Mouse (Mus musculus) forebrain, embryonic 10.5 days (tissue): ENCODE results near the gene Sdhaf3. TPM values are rescaled to one million over a fixed set of nuclear protein-coding genes. Genes with fewer than 3 reads are reported as not detected.
A peak's percentile ranks its signal among the peaks of the same experiment; 100 is the strongest.
"Not testable (repeated sequence)": the region's sequence is repeated elsewhere in the genome, so short reads cannot be mapped to it uniquely, and the experiment has no call there.

Experiments used
- DNase-seq: peaks from one replicate; pipeline ENCODE4 v3.0.0-alpha.2; 2017; ENCODE audit warnings: low spot score; ENCODE audit errors: extremely low spot score
- H3K27ac ChIP-seq: fragments of 300-500 bp; sonication (generic); 2 replicates; pipeline ENCODE4 v1.5.1; 2016; ENCODE audit warnings: mild to moderate bottlenecking
- H3K27me3 ChIP-seq: fragments of 300-500 bp; sonication (generic); 2 replicates; pipeline ENCODE4 v1.6.1; 2016; ENCODE audit warnings: mild to moderate bottlenecking; ENCODE audit not compliant: poor library complexity, severe bottlenecking
- H3K36me3 ChIP-seq: fragments of 300-500 bp; sonication (generic); replicated peaks from 2 replicates; pipeline ENCODE4 v1.6.1; 2016; ENCODE audit warnings: mild to moderate bottlenecking, moderate library complexity
- H3K4me1 ChIP-seq: fragments of 300-500 bp; sonication (generic); 2 replicates; pipeline ENCODE4 v1.6.1; 2016
- H3K4me3 ChIP-seq: fragments of 300-500 bp; sonication (generic); 2 replicates; pipeline ENCODE4 v1.5.1; 2016; ENCODE audit warnings: mild to moderate bottlenecking, moderate library complexity
- H3K9me3 ChIP-seq: fragments of 300-500 bp; sonication (generic); 2 replicates; pipeline ENCODE4 v1.6.1; 2016; ENCODE audit warnings: mild to moderate bottlenecking, moderate library complexity
- WGBS: fragments of 180-500 bp; shearing (Covaris S2); methylation state at CpG from one replicate; pipeline ENCODE4 v1.1.7; 2016; 5-methylcytosine and 5-hydroxymethylcytosine counted together
- polyA plus RNA-seq: library from polyadenylated mRNA; unstranded; fragments of >200 nt; fragmentation: Nextera tagmentation; extraction: Ambion mirVana; gene quantifications from 2 replicates; pipeline ENCODE4 v1.2.1, GENCODE M21; 2016

Gene Sdhaf3
- polyA plus RNA-seq, 1 experiment from 2014 or later = 6.4 TPM

GRCm38 (mm10) chr6:6959234-6959633 lies 3.4 kb downstream of the Sdhaf3 start:
- H3K27ac ChIP-seq, H3K9me3 ChIP-seq, DNase-seq, H3K27me3 ChIP-seq, H3K4me3 ChIP-seq, H3K36me3 ChIP-seq: not testable (repeated sequence)
- H3K4me1 ChIP-seq = peaks cover 11% of the 10 kb centered on the region
- WGBS = 92% methylated on average over 2 of the region's 4 CpGs

DNA sequence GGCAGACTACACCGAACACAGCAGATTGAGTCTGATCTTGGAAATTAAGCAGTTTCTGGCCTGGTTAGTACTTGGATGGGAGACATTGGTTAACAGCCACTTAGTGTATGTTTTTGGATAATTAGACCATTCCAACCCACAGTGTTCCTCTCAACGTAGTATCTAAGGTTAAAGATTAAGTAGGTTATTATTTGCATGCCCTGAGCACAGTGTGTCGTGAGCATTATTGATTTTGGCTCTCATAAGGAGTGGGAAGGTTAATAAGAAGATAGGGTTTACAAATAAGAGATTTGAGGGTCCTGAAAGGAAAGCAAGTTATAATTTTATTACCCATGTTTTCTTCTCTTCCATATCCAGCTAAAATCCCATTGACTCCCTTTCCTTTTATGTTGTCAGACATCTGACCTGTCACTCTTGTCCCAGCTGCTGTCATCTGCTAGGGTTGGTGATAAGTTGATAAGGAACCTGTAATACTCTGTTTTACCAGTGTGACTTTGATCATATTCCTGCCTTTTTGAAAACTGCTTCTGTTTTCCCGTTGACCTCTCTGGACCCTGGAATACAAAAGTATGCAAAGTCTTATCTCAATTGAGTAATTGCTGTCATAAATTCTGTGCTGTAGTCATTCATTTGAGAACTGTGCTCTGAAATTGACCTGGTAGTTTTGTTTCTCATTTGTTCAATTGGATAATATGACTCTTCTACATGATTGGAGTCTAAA lies 41.6 kb downstream of the Sdhaf3 start:
- H3K4me3 ChIP-seq = no peak overlapping the region
- no peaks in the 10 kb centered on the region for H3K9me3 ChIP-seq
- no peak for DNase-seq
- H3K4me1 ChIP-seq = no peaks in the 10 kb centered on the region
- 84% methylated on average over 4 of the region's 4 CpGs for WGBS
- no peak overlapping the region for H3K27ac ChIP-seq
- no peaks in the 10 kb centered on the region for H3K27me3 ChIP-seq
- H3K36me3 ChIP-seq = no peaks in the 10 kb centered on the region

DNA sequence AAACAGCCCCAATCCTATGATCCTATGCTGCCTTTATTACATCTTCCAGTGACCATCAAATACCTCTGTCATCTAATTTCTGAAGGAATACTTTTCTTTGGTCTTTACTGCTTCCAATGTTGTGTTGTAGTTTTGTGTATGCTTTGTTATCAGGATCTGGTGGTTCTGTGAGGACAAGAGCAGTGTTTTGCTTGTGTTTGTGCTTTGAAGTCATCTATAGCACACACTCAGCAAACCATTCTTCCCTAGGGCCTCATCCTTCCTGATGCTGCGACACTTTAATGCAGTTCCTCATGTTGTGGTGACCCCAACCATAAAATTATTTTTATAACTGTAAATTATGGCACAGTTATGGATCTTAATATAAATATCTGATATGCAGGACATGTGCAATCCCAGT lies 42.2 kb downstream of the Sdhaf3 start:
- no peak for DNase-seq
- H3K27me3 ChIP-seq = no peaks in the 10 kb centered on the region
- no peaks in the 10 kb centered on the region for H3K9me3 ChIP-seq
- 95% methylated on average over 1 of the region's 1 CpGs for WGBS
- H3K4me1 ChIP-seq = no peaks in the 10 kb centered on the region
- no peaks in the 10 kb centered on the region for H3K36me3 ChIP-seq
- H3K27ac ChIP-seq = no peak overlapping the region
- no peak overlapping the region for H3K4me3 ChIP-seq

GRCm38 (mm10) chr6:6999015-6999414 lies 43.2 kb downstream of the Sdhaf3 start:
- Histone ChIP-seq H3K9me3 (no peaks in the 10 kb centered on the region), H3K27ac (no peak overlapping the region), H3K4me3 (no peak overlapping the region), H3K27me3 (no peaks in the 10 kb centered on the region), H3K36me3 (no peaks in the 10 kb centered on the region), H3K4me1 (no peaks in the 10 kb centered on the region)
- 90% methylated on average over 3 of the region's 3 CpGs for WGBS
- DNase-seq = no peak

DNA sequence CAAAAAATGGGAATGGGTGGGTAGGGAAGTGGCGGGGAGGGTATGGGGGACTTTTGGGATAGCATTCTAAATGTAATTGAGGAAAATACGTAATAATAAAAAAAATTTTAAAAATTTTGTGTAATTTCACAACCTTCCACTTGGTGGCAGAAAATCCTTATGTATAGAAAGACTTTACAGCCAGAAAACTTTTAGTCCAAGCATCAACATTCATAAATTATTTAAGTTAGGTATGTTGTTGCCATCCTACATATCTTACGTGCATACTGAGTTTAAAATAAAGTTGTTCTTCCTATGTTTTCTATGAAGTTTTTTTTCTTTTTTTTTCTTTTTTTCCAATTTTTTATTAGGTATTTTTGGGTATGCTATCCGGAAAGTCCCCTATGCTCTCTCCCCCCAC lies 47.3 kb downstream of the Sdhaf3 start:
- Histone ChIP-seq H3K4me3 (no peak overlapping the region), H3K36me3 (no peaks in the 10 kb centered on the region), H3K9me3 (no peaks in the 10 kb centered on the region), H3K27ac (no peak overlapping the region), H3K4me1 (no peaks in the 10 kb centered on the region), H3K27me3 (no peaks in the 10 kb centered on the region)
- 85% methylated on average over 3 of the region's 4 CpGs for WGBS
- DNase-seq = no peak

DNA sequence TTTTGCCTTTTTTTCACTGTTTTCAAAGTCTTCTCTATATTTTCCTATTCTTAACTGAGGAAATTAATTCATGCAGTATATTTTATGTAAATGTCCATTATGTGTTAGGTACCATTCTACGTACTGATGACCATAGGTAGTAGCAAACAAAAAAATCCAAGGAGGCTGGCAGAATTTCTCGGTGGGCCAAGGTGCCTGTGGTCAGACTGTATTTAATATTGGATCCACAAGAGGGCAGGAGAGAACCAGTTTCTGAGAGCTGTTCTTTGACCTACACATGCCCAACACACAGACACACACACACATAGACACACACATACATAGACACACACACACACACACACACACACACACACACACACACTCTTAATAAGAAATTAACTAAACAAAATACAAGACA lies 48.2 kb downstream of the Sdhaf3 start:
- H3K27ac ChIP-seq = no peak overlapping the region
- no peak overlapping the region for H3K4me3 ChIP-seq
- H3K27me3 ChIP-seq = no peaks in the 10 kb centered on the region
- H3K9me3 ChIP-seq = no peaks in the 10 kb centered on the region
- 70% methylated on average over 2 of the region's 2 CpGs for WGBS
- DNase-seq = no peak
- H3K4me1 ChIP-seq = no peaks in the 10 kb centered on the region
- H3K36me3 ChIP-seq = no peaks in the 10 kb centered on the region

DNA sequence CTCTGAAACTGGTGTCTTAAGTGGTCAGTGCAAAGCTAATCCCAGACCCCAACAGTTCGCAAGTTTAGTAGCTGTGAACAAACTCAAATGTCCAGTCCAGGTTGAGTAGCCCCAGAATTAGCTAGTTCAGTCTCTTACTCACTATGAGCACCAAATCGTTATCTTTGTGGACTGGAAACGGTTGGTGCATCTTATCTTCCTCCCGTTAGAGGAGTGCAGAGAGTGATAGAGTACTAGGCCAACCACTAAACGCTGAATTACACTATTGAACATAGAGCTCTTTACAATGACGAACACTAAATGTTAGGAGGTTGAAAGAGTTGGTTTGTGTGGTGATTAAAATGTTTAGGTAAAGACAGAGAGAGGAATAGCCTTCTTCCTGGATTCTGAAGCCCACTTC lies 82.3 kb downstream of the Sdhaf3 start:
- Histone ChIP-seq H3K4me1 (no peaks in the 10 kb centered on the region), H3K27me3 (no peaks in the 10 kb centered on the region), H3K36me3 (peaks cover 3% of the 10 kb centered on the region; the same call in 1 of the 2 replicates), H3K9me3 (no peaks in the 10 kb centered on the region), H3K4me3 (no peak overlapping the region), H3K27ac (no peak overlapping the region)
- no peak for DNase-seq
- 94% methylated on average over 6 of the region's 6 CpGs for WGBS

GRCm38 (mm10) chr6:7038835-7039234 lies 83.0 kb downstream of the Sdhaf3 start:
- no peaks in the 10 kb centered on the region for H3K9me3 ChIP-seq
- H3K27ac ChIP-seq = no peak overlapping the region
- H3K4me3 ChIP-seq = no peak overlapping the region
- no peak for DNase-seq
- H3K36me3 ChIP-seq = peaks cover 3% of the 10 kb centered on the region; the same call in 1 of the 2 replicates
- H3K4me1 ChIP-seq = no peaks in the 10 kb centered on the region
- 94% methylated on average over 5 of the region's 5 CpGs for WGBS
- no peaks in the 10 kb centered on the region for H3K27me3 ChIP-seq

- Histone ChIP-seq H3K4me1 (no peaks in the 10 kb centered on the region), H3K27ac (no peak overlapping the region), H3K4me3 (no peak overlapping the region), H3K36me3 (peaks cover 3% of the 10 kb centered on the region; the same call in 1 of the 2 replicates), H3K27me3 (no peaks in the 10 kb centered on the region), H3K9me3 (no peaks in the 10 kb centered on the region)
- no peak for DNase-seq
- 90% methylated on average over 1 of the region's 1 CpGs for WGBS
Measured at GRCm38 (mm10) chr6:7041912-7042311, 86.1 kb downstream of the Sdhaf3 start.

DNA sequence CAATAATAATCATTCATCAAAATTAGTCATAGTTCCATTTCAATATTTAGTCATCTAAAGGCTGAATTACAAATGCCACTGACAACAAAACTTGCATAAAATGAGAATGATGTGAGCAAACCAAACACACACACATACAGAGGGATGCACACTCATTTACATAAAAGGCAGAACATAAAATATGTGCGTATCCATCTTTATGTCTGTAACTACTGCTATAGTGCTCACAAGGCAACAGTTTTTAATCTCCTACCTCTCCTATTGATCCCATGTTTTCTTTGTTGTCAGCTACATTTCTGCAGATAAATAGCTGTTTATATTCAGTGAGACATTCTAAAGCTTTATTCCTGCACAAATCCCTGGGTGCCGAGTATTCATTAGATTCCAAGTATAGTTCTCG lies 107.0 kb downstream of the Sdhaf3 start:
- Histone ChIP-seq H3K4me3 (no peak overlapping the region), H3K4me1 (no peaks in the 10 kb centered on the region), H3K36me3 (no peaks in the 10 kb centered on the region), H3K9me3 (no peaks in the 10 kb centered on the region), H3K27ac (no peak overlapping the region), H3K27me3 (no peaks in the 10 kb centered on the region)
- WGBS = 91% methylated on average over 3 of the region's 3 CpGs
- DNase-seq = no peak

- H3K4me1 ChIP-seq = peaks cover 12% of the 10 kb centered on the region
- peaks cover under 1% of the 10 kb centered on the region; the same call in 1 of the 2 replicates for H3K9me3 ChIP-seq
- no peak overlapping the region for H3K4me3 ChIP-seq
- H3K27ac ChIP-seq = no peak overlapping the region
- no peaks in the 10 kb centered on the region for H3K27me3 ChIP-seq
- H3K36me3 ChIP-seq = no peaks in the 10 kb centered on the region
- DNase-seq = no peak
- 48% methylated on average over 3 of the region's 3 CpGs for WGBS
Measured at GRCm38 (mm10) chr6:7068782-7069181, 113.0 kb downstream of the Sdhaf3 start.

DNA sequence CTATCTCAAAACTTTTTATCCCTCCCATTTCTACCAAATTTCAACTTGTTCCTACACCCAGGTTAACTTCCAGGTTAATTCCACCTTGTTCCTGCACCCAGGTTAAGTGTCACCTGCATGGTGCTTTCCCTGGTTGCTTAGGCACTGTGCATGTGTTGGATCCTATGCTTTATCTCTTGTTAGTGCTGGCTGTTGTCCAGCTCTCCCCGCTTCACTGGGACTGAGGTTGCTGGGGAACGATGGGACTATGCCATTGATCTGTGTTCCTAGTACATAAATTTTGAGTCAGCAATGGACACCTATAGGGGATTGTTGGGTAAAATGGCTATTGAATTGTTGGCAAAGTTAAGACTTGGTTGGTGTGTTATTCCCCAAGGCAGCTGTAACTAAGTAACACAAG lies 113.7 kb downstream of the Sdhaf3 start:
- DNase-seq = no peak
- H3K4me1 ChIP-seq = peaks cover 12% of the 10 kb centered on the region
- H3K27me3 ChIP-seq = no peaks in the 10 kb centered on the region
- H3K4me3 ChIP-seq = no peak overlapping the region
- H3K9me3 ChIP-seq = peaks cover 7% of the 10 kb centered on the region; the same call in 1 of the 2 replicates
- no peak overlapping the region for H3K27ac ChIP-seq
- no peaks in the 10 kb centered on the region for H3K36me3 ChIP-seq
- 93% methylated on average over 2 of the region's 2 CpGs for WGBS

- Histone ChIP-seq H3K4me3 (no peak overlapping the region), H3K4me1 (peaks cover 28% of the 10 kb centered on the region)
- no peak for DNase-seq
Measured at GRCm38 (mm10) chr6:7082054-7082453, 126.2 kb downstream of the Sdhaf3 start.

More at GRCm38 (mm10) chr6:7082054-7082453, 126.2 kb downstream of the Sdhaf3 start:
- H3K9me3 ChIP-seq = no peaks in the 10 kb centered on the region
- 75% methylated on average over 3 of the region's 3 CpGs for WGBS
- no peaks in the 10 kb centered on the region for H3K36me3 ChIP-seq
- H3K27ac ChIP-seq = 0 out of 2 replicates have a peak overlapping the region, but pooled peaks have one; percentile 30
- H3K27me3 ChIP-seq = no peaks in the 10 kb centered on the region
